Mouse (Mus musculus) inflammation-experienced regulatory T-cells, adult 16 weeks (primary cell): ENCODE measurements around the gene Pask. TPM values are rescaled to one million over a fixed set of nuclear protein-coding genes. Genes with fewer than 3 reads are reported as not detected.

Experiments used
- polyA plus RNA-seq: library from polyadenylated mRNA; unstranded; fragments of 100-300 nt; shearing (Covaris generic); gene quantifications from one replicate; pipeline ENCODE4 v1.2.1, GENCODE M21; 2017

Pask gene
- polyA plus RNA-seq, result 1.7 TPM

DNA sequence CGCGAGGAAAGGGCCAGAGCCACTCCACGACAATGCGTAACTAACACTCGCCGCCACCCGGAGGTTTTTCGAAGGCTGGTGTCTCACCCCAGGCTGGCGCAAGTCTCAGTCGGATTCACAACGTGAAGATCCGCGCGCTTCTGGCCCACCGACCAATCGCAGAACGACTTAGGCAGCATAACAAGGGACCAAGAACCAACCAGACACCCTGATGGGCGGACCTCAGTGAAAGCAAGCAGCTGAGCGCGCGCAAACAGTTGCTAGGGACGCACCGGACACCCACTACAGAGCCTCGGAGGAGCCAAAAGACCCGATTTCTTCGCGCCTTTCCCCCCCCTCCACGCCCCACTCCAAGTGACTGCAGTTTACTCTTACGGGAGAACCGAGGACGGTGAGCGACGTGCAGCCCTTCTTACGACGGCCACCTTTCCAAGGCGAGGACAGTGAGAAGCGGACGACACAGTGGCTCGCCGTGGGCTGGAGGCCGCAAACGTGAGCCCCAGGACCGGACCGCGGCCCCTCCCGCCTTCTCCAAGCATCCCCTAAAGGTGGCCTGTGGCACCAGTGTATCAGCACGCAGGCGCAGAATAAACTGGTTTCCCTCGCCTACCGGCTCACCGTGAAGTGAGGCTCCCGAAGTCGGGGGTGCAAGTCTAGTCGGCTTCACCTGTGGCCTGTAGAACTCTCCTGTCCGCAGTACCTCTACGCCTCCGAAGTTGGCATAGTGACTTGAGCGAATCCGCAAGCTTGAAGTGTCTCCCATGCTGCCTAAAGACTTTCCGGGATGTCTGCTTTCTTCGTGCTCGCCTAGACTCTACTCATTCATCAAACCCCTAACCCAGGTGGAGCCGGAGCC lies at the start of gene Pask, which contains the start of gene Ppp1r7:
Gene Pask (minus strand): TSS at position 835 of the 856 bp plus-strand sequence.
Gene Ppp1r7 (plus strand): TSS at position 207 of the 856 bp plus-strand sequence.

DNA sequence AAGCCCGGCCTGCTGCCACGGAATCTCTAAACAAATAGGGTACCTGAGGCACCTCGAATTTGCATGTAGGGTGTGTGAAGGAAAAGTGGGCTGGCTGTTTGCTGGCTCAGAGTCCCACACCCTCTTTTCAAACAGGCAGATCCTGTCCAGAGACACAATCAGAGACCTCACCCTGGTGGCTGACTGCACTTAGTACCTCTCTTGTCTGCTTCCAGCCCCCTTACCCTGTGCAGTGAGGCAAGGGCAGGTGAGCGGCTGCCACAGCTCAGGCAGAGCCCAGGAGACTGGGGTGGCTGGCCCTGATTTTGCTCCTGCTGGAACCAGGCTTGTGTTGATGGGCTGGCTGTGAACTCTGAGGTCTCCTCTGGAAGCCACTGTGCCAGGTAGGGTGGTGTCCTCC lies 30.4 kb upstream of the Pask start, which contains the start of gene Ano7:
Gene Ano7 (plus strand): TSS at position 266 of the 400 bp plus-strand sequence.

DNA sequence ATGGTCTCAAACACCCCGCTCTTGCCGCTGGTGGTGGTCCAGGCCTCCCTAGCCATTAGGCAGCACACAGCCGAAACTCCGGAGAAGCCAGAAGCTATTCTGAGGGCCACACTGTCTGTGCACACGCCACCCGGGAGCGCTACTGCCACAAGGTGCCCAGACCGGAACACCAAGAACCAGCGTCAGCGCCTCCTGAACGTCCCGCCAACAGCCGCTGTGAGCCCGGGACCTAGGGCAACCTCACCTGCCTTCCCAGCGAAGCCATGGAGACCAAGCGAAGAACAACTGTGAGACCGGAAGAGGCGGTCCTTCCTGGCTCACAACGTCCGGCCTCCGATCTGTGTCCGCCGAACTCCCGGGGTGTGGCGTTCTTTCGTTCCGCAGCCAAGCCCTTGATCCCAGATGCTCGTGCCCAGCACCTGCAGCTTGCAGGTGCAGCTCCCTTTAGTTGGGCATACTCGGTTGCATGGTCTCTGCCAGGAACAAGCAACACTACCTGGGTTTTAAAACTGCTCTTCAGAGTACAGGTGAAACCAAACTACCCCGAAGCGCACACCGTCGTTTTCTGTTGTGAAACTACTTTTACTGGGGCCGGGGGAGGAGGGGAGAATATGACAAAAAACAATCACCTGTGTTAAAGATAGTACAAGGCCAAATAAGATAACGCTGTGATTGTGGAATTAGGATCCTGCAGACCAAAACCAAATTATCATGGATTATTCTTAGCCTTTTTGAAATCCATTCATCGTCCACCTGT lies 37.5 kb downstream of the Pask start, which contains the start of gene Mterf4:
Gene Mterf4 (minus strand): TSS at position 335 of the 757 bp plus-strand sequence.

Other genes starting within 250 kb of the Pask start
- not detected for gene Kif1a, start 241.5 kb downstream of the Pask start, polyA plus RNA-seq
- not detected for gene Agxt, start 208.2 kb downstream of the Pask start, polyA plus RNA-seq
- not detected for gene 2310007B03Rik, start 182.5 kb downstream of the Pask start, polyA plus RNA-seq
- gene Crocc2, start 174.8 kb downstream of the Pask start, polyA plus RNA-seq, result 0.05 TPM
- gene Sned1, start 107.6 kb downstream of the Pask start, polyA plus RNA-seq, result 0.22 TPM
- 21.7 TPM for gene Mterf4, start 37.6 kb downstream of the Pask start, polyA plus RNA-seq
- 67.5 TPM for gene Ppp1r7, start 628 bp downstream of the Pask start, polyA plus RNA-seq
- 0.76 TPM for gene Ano7, start 30.4 kb upstream of the Pask start, polyA plus RNA-seq
- gene Hdlbp, start 135.3 kb upstream of the Pask start, polyA plus RNA-seq, result 80.2 TPM
- gene Farp2, start 168.6 kb upstream of the Pask start, polyA plus RNA-seq, result 1.9 TPM